Mouse (Mus musculus) cerebellum, adult 8-10 months (tissue): Measurements from ENCODE around the gene Reep6.
A peak's percentile ranks its signal among the peaks of the same experiment; 100 is the strongest.

ENCODE experiments used
- DNase-seq: peaks from one replicate; pipeline ENCODE4 v3.0.0; 2022

The Reep6 gene

DNA sequence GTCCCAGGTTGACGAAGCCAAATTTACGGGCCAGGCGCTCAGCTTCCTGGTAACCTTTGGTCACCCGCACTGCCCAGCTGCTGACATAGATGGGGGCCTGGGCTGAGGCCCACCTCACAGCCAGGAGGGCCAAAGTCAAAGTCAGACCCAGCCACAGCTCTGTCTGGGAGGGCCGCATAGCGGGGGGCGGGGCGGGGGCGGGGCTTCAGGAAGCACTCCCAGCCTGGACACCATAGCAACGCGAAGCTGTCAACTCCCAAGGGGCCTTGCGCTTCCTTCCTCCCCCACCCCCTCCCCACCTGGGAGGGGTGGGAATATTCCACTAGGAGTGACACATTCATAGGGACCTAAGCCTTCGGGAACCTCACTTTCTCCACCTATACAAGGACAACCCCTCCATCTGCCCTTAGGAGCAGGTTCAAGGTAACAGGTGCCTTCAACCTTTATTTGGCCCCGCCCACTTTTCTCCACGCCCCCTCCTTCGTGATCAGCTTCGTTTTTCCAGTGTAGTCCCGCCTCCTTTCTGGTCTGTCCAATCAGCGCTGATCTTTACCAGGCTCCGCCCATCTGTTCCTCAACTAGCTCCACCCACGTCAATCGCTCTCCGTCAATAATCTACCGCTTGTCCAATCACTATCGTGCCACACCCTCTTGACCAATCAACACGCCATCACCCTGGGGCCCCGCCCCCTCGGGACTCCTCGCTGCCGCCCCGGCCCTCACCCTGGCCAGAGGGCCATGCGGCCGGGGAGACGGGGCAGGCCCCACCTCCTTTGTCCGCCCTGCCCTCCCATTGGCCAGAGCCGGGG is at the start of gene Reep6, which contains the start of gene Pcsk4:
Gene Reep6 (plus strand): TSS at position 681 of the 809 bp plus-strand sequence.
Gene Pcsk4 (minus strand): TSS at position 226 of the 809 bp plus-strand sequence.
- DNase-seq = peak; percentile 94

DNA sequence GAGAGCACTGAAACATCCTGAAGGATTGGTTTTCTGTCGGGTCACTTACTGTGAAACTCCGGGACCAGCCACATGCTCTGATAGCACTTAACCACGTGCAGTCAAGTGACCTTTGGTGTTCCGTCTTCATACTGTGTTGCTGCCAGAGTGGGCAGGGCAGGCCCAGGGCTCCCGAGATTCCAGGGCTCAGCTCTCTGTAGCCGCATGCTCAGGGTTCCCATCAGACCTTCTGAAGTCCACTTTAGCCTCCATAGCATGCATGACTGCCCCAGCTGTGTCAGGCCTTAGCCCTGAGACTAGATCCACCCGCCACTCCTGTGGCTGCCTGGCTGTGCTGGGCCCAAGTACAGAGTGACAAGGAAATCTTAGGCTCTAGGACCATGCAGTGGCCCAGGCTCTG is 48.4 kb upstream of the Reep6 start:
- no peak for DNase-seq

DNA sequence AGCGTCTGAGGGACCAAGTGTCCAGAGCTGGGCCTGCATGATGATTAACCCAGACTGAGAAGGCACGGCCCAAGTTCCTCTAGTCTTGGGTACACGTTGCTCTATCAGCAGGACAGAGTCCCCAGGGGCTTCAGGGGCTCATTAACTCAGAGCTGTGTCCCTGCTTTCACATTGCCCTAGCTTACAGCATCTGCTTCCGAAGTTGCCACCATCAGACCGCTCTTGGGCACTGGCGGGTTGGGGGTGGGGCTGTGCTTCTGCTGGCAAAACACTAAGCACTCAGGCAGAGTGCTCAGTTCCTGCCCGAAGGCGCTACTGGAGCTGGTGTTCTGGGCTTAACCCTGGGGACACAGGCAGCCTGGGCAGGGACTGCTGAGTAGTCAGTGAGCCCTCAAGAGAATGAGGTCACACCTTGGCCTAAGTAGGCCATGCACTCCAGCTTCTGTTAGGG is 47.8 kb upstream of the Reep6 start:
- no peak for DNase-seq

- DNase-seq = no peak
Observed at GRCm38 (mm10) chr10:80282481-80283441, 47.0 kb upstream of the Reep6 start.

DNA sequence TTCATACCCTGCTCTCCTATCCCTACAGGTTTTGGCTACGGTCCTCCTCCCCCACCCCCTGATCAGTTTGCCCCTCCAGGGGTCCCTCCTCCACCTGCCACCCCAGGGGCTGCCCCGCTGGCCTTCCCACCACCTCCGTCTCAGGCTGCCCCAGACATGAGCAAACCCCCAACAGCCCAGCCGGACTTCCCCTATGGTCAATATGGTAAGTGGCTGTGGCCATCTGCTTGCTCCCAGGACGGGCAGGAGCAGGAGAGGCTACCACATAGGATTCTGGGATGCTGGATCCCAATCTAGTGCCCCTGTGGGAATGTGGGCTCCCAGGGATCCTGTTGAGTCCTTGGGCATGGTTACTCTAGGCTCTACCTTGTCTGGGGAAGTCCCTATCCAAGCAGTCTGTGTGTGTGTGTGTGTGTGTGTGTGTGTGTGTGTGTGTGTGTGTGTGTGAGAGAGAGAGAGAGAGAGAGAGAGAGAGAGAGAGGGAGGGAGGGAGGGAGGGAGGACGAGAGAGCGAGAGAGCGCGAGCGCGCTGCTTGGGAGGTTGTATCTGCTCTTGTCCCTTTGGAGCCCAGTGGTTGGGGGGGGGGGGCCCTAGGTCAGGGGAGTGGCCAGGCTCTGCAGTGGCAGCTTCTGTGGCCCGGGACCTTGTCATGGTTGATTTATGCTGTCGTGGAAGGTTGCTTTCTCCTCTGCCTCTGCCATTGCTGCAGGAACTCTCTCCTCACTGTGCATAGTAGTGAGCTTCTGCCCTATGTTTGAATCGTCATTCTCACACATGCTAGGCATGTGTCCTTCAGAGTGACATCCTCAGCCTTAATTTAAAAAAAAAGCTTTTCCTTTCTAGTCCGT is 44.3 kb upstream of the Reep6 start:
- DNase-seq = no peak

GRCm38 (mm10) chr10:80288097-80288496 is 41.7 kb upstream of the Reep6 start:
- DNase-seq = no peak

DNA sequence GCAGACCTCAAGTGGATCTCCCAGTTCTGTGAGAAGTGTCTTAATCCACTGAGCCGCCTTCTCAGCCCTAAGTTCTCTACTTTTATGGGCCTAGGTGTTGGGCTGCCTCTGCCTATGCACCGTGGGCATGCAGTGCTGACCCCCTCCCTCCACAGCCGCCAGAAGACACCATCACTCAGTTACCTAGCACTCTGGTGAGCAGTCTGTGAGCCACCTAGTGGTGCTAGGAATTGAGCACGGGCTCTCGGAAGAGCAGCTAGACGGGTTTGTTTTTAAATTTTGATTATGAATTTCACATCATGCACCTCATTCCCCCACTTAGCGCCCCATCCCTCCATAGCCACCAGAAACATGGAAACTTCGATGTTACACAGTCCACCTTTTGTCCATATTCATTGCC is 41.1 kb upstream of the Reep6 start:
- no peak for DNase-seq

GRCm38 (mm10) chr10:80292251-80293146 is 37.3 kb upstream of the Reep6 start, which contains the start of gene Rps15:
Rps15 (plus strand) TSS chr10:80292453.
- peak; percentile 92 for DNase-seq

DNA sequence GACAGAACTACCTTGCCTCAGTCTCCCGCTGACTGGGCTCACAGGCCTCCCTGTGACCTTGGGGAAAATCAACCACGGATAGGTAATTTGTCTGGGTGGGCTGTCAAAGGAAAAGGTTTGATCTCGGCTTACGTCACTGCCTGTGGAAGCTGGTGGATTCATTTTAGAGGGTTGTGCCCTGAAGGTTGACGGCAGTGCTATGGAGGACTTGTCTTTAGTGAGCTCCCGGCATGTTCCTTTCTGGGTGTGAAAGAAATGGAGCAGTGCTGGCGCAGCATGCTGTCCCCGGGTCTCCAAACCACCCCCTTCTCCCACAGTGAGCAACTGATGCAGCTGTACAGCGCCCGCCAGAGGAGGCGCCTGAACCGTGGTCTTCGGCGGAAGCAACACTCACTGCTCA is 36.4 kb upstream of the Reep6 start:
- no peak for DNase-seq

DNA sequence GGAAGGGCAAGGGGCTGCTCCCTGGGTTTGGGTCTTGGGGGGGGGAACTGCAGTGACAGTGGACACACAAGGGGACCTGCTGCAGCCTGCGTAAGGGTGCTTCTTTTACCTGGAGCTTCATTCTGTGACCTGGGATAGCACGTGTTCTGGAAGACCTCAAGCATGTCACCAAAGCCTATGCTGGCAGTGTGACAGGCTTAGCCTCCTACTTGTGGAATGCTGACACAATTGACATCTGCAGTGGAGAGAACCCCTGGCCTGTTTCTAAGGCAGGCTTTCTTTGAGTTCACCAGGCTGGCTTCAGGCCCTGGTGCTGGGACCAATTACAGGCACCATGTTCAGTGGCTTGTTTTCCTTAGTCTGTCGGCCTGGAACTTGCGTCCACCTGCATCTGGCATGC is 35.4 kb upstream of the Reep6 start:
- DNase-seq = no peak

GRCm38 (mm10) chr10:80294788-80295303 is 34.9 kb upstream of the Reep6 start:
- no peak for DNase-seq

DNA sequence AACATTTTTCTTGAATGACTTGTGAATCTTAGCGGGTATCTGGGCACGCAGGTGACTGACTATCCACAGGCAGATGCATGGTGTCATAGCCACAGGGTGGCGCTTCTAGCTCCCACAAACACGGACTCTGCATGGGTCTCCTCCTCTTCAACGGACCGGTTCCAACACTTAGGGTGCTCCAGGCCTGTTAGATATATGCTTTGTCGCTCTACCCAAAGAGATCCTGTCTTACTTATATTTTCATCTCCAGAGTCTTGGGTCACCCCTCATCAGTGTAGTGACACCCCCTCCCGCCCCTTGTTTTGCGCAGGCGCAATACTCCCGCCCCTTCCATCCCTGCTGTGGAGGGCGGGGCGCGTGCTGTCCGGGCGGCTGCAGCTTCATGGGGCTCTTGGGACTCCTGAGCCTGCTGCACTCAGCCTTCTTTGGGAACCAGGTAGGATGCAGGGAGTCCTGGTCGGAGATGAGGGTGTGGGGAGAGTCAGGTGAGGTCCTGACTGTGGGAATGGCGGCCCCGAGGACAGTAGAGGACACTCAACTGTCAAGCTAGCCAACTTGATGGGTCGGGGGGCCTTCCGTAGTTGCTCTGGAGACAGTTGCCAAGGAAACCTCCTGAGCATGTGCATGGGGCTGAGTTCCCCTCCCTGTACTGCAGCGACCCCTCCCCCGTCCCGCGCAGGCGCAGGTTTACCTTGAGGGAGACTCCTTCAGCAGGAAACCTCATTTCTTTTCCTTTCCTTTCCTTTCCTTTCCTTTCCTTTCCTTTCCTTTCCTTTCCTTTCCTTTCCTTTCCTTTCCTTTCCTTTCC is 33.9 kb upstream of the Reep6 start, which contains the start of gene Apc2:
Gene Apc2 (plus strand): TSS at position 360 of the 808 bp plus-strand sequence.
- DNase-seq = peak; percentile 86

DNA sequence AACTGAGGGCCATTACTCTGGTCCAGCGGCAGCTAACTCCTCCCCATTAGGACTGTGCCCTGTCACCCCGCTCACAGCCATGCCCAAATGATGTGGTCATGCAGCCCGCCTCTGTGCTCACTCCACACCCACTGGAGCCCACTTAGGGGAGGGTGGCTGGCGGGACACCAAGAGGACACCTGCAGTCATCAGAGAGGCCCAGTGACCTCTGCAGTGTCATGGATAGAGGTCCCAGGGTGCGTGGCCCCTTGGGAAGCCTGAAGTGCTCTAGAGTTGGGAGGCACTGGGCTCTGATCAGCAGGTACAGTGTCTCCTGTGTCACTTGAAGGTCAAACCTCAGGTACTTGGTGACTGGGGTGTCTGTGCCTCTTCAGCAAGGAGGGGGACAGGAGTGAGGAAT is 32.9 kb upstream of the Reep6 start:
- DNase-seq = no peak

DNA sequence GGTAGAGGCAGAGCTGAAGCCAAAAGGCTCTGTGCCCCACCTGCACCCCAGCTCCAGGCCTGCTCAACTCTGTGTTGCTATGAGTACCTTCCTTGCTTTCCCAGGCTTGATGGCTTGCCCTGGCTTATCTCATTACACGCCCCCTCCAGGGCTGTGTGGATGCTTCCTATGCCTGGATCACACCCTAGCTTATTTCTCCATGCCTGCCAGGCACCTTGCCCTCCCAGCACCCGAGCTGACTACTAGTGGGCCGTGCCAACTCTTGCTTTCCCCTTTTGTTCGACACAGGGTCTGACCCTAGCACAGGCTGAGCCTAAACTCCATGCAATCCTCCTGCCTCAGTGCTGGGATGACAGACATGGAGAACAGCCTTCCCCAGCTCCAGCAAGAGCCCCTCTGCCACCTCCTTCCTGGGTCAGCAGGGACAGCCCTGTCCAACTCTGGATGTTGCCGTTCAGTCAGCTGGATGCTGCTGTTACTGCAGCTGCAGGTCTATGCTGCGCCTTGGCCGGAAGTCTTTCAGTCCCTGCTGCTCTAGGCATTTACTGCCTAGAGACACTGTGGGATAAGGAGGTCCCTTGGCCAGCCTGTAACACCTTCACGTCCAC is 32.1 kb upstream of the Reep6 start:
- no peak for DNase-seq

DNA sequence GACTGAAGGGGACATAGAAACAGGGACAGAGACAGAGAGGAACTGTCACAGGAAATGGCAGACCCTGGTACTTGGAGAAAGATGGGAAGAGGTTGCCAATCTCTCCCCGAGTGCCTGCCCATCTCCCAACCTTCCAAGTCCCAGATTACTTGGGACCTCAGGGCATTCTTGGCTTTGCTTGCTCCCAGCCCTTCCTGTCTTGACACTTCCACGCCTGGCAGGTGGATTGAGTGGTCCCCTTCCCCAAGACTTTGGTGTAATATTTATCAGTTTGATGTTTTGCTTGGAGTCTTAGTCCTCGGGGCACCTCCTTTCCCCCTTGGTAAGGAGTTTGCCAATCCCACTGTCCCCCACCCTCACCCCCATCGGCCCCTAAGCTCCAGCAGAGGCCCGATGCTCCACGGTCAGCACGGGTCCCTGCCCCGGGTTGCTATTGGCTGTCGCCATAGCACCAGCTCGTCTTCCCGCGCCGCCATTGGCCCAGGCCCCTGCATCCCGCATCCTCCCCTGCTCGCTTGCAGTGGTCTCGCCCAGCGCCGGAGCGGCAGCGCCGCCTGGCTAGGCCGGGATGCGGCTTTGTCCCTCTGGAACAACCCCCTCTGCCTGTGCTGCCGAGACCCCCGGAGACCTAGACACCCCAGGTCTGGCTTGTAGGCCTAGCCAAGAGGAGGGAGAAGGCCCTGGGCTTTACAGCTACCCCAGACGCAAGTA is 31.0 kb upstream of the Reep6 start:
- DNase-seq = peak; percentile 91

DNA sequence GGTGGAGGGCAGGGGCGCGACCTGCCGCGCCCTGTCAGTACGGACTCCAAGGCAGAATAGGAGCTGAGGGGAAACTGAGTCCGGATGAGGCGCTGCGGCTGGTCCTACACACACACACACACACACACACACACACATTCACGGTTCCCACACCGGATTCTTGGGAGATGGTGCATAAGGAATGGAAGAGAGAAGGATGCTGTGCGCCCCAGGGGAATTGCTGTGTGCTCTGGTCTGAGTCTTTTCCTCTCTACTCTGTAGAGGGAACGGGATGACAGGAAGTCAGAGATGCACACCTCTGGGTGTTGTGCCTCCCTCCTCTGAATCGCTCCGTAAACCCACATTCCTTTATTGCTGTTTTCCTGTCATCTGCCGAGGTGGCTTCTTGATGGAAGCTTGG is 30.5 kb upstream of the Reep6 start:
- DNase-seq = no peak

- no peak for DNase-seq
Observed at GRCm38 (mm10) chr10:80299824-80300223, 29.9 kb upstream of the Reep6 start.

DNA sequence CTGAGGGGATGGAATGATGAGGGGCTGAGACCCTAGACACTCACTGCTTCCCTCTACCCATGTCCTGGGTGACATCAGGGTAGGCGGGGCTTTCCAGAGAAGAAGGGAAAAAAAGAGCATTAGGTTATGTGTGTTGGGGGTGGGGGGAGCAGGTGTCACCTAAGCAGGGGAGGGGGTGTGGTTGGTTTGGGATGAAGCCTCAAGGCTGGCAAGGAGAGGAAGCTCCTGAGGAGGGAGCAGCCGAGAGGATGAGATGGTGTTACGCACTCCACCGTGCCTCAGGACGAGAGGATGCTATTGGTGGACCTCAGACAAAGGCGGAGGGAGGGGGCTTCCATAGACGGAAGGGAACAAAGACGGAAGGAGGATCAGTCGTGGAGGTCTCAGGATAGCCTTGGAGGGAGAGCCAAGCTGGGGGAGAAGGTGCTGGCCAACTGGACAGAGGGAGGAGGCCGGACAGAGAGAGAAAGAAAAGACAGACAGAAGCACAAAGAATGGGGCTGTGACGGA is 29.0 kb upstream of the Reep6 start:
- no peak for DNase-seq
